Mouse (Mus musculus) thymus, postnatal 10 days (tissue): ENCODE measurements around the gene Aoc1.
"Not testable (repeated sequence)": the region's sequence is repeated elsewhere in the genome, so short reads cannot be mapped to it uniquely, and the experiment has no call there.

Source experiments
- DNase-seq, 2 experiments: peaks; one replicate each; pipeline ENCODE4 v3.0.0; 2021; ENCODE audit warnings: low spot score in 2 of 2

Gene Aoc1

GRCm38 (mm10) chr6:48860851-48861250 is 11.8 kb upstream of the Aoc1 start:
- DNase-seq: no peak

- no peak for DNase-seq
These were observed 10.9 kb upstream of the Aoc1 start for GRCm38 (mm10) chr6:48861616-48862280.

GRCm38 (mm10) chr6:48862816-48863215 is 9.9 kb upstream of the Aoc1 start:
- DNase-seq: no peak

- no peak for DNase-seq
These were observed 9.2 kb upstream of the Aoc1 start for GRCm38 (mm10) chr6:48863488-48863887.

GRCm38 (mm10) chr6:48864181-48864580 is 8.5 kb upstream of the Aoc1 start:
- no peak for DNase-seq

- DNase-seq: no peak
These were observed 8.0 kb upstream of the Aoc1 start for GRCm38 (mm10) chr6:48864723-48865122.

- DNase-seq: no peak
These were observed 7.4 kb upstream of the Aoc1 start for GRCm38 (mm10) chr6:48865152-48865745.

- not testable (repeated sequence) for DNase-seq
These were observed 6.2 kb upstream of the Aoc1 start for GRCm38 (mm10) chr6:48866355-48866950.

- DNase-seq: no peak
These were observed 5.5 kb upstream of the Aoc1 start for GRCm38 (mm10) chr6:48867158-48867557.

GRCm38 (mm10) chr6:48869774-48870173 is 2.9 kb upstream of the Aoc1 start:
- no peak for DNase-seq

- DNase-seq: no peak
These were observed 1.9 kb downstream of the Aoc1 start for GRCm38 (mm10) chr6:48874576-48874975.

GRCm38 (mm10) chr6:48875515-48875914 is 2.8 kb downstream of the Aoc1 start:
- no peak for DNase-seq

GRCm38 (mm10) chr6:48876510-48877135 is 3.9 kb downstream of the Aoc1 start:
- DNase-seq: no peak

- DNase-seq: no peak
These were observed 21.5 kb downstream of the Aoc1 start for GRCm38 (mm10) chr6:48894203-48894602.

GRCm38 (mm10) chr6:48894938-48895818 is 22.5 kb downstream of the Aoc1 start:
- DNase-seq: no peak

- DNase-seq: no peak
These were observed 23.2 kb downstream of the Aoc1 start for GRCm38 (mm10) chr6:48895941-48896340.

GRCm38 (mm10) chr6:48896956-48897355 is 24.3 kb downstream of the Aoc1 start:
- no peak for DNase-seq

- DNase-seq: not testable (repeated sequence)
These were observed 28.6 kb downstream of the Aoc1 start for GRCm38 (mm10) chr6:48901316-48901715.

- no peak for DNase-seq
These were observed 30.1 kb downstream of the Aoc1 start for GRCm38 (mm10) chr6:48902511-48903406.

- no peak for DNase-seq
These were observed 30.7 kb downstream of the Aoc1 start for GRCm38 (mm10) chr6:48903437-48903836.

GRCm38 (mm10) chr6:48905606-48906005 is 32.9 kb downstream of the Aoc1 start:
- no peak for DNase-seq
